Mouse (Mus musculus): ENCODE results near the gene Gpr89. TPM values are rescaled to one million over a fixed set of nuclear protein-coding genes. Genes with fewer than 3 reads are reported as not detected.

Gene Gpr89
- polyA plus RNA-seq, 2 experiments from 2014 or later: 30.1 to 39.6 TPM

- ATAC-seq: no peak
These were observed 84.8 kb downstream of the Gpr89 start for GRCm38 (mm10) chr3:96820116-96820915.

Other genes starting within 250 kb of the Gpr89 start
- gene Ankrd35, start 235.2 kb downstream of the Gpr89 start, polyA plus RNA-seq (2017; shearing (Covaris generic)): not detected
- 10 to 100 TPM; 41.9 to 83.2 TPM for gene Pias3, start 209.0 kb downstream of the Gpr89 start, polyA plus RNA-seq (2017; shearing (Covaris generic))
- 1 to 10 TPM in 1 of 2 experiments, under 1 TPM in 1; 0.87 to 1.9 TPM for gene Nudt17, start 196.8 kb downstream of the Gpr89 start, polyA plus RNA-seq (2017; shearing (Covaris generic))
- gene Polr3c, start 177.7 kb downstream of the Gpr89 start, polyA plus RNA-seq (2017; shearing (Covaris generic)): 10 to 100 TPM; 59.7 to 80.3 TPM
- 10 to 100 TPM; 42.2 to 45.5 TPM for gene Rnf115, start 177.7 kb downstream of the Gpr89 start, polyA plus RNA-seq (2017; shearing (Covaris generic))
- under 1 TPM; 0.32 to 0.85 TPM for gene Pdzk1, start 76.1 kb downstream of the Gpr89 start, polyA plus RNA-seq (2017; shearing (Covaris generic))
- gene Cd160, start 76.0 kb downstream of the Gpr89 start, polyA plus RNA-seq (2017; shearing (Covaris generic)): 10 to 100 TPM; 29.0 to 38.4 TPM
- gene Gja5, start 653 bp downstream of the Gpr89 start, polyA plus RNA-seq (2017; shearing (Covaris generic)): not detected
- not detected for gene Gja8, start 20.7 kb upstream of the Gpr89 start, polyA plus RNA-seq (2017; shearing (Covaris generic))

Data from CD4-positive, CD25-positive, alpha-beta regulatory T cell, adult 4 months (primary cell).